Mouse (Mus musculus) CH12.LX (cell line): ENCODE results near the gene Eya2. TPM values are rescaled to one million over a fixed set of nuclear protein-coding genes. Genes with fewer than 3 reads are reported as not detected.

ENCODE experiments used
- DNase-seq: peaks from one replicate; pipeline ENCODE4 v3.0.0-alpha.2; 2013; ENCODE audit errors: extremely low read depth
- H3K27ac ChIP-seq: 2 replicates; pipeline ENCODE4 v1.5.1; 2012; ENCODE audit warnings: low read depth, mild to moderate bottlenecking, control low read depth, moderate library complexity; ENCODE audit not compliant: insufficient read depth
- H3K27me3 ChIP-seq: replicated peaks from 2 replicates; pipeline ENCODE3; 2012; ENCODE audit warnings: inconsistent platforms
- H3K36me3 ChIP-seq, 2 experiments: replicated peaks in 1 of 2; 2 replicates each; pipeline versions ENCODE3 to v1.6.1; 2012; ENCODE audit warnings: inconsistent platforms in 1 of 2, low read length in 1 of 2, mild to moderate bottlenecking in 1 of 2, mixed read lengths in 1 of 2, moderate library complexity in 1 of 2; ENCODE audit not compliant: control insufficient read depth in 1 of 2, insufficient read depth in 1 of 2
- H3K4me1 ChIP-seq, 2 experiments: 2 replicates each; pipeline ENCODE4 v1.6.1; 2012; ENCODE audit warnings: inconsistent platforms in 1 of 2, moderate library complexity in 1 of 2; ENCODE audit not compliant: insufficient read depth in 2 of 2, control insufficient read depth in 1 of 2
- H3K4me2 ChIP-seq: 2 replicates; pipeline ENCODE4 v1.6.1; 2012; ENCODE audit warnings: low read depth, mild to moderate bottlenecking, control low read depth; ENCODE audit not compliant: poor library complexity, insufficient read depth, severe bottlenecking
- H3K4me3 ChIP-seq, 3 experiments: fragments of 150-350 bp in 1 of 3; sonication (generic) in 1 of 3; replicated peaks in 1 of 3; 2 replicates each; pipeline versions ENCODE3 to v1.5.1; 2011 to 2012; ENCODE audit warnings: low read depth in 2 of 3, low read length in 2 of 3, mild to moderate bottlenecking in 2 of 3, moderate library complexity in 2 of 3, control low read depth in 1 of 3, improper control_type of control experiment in 1 of 3, inconsistent platforms in 1 of 3, mixed read lengths in 1 of 3; ENCODE audit not compliant: poor library complexity in 1 of 3
- H3K79me2 ChIP-seq: replicated peaks from 2 replicates; pipeline ENCODE4 v1.6.1; 2012; ENCODE audit warnings: mild to moderate bottlenecking, moderate library complexity; ENCODE audit not compliant: control insufficient read depth, poor library complexity, insufficient read depth, severe bottlenecking; ENCODE audit errors: extremely low read depth
- H3K9ac ChIP-seq: 2 replicates; pipeline ENCODE4 v1.6.1; 2012; ENCODE audit warnings: low read depth, mild to moderate bottlenecking, control low read depth, moderate library complexity; ENCODE audit not compliant: insufficient read depth
- H3K9me3 ChIP-seq: replicated peaks from 2 replicates; pipeline ENCODE3; 2012; ENCODE audit warnings: low read length, inconsistent platforms, mixed read lengths
- BHLHE40 ChIP-seq: IDR thresholded peaks from 2 replicates; pipeline ENCODE4 v1.6.1; 2011; ENCODE audit warnings: mild to moderate bottlenecking, low read depth, low read length, improper control_type of control experiment
- CHD2 ChIP-seq: IDR thresholded peaks from 2 replicates; pipeline ENCODE4 v1.6.1; 2011; ENCODE audit warnings: low read length, improper control_type of control experiment
- CTCF ChIP-seq, 2 experiments: IDR thresholded peaks in 1 of 2; conservative IDR thresholded peaks in 1 of 2; 2 replicates each; pipeline ENCODE4 v1.5.1; 2011 to 2012; ENCODE audit warnings: low read depth in 2 of 2, low read length in 2 of 2, improper control_type of control experiment in 1 of 2, inconsistent platforms in 1 of 2, mild to moderate bottlenecking in 1 of 2, moderate library complexity in 1 of 2
- ELF1 ChIP-seq: IDR thresholded peaks from 2 replicates; pipeline ENCODE4 v1.6.1; 2014; ENCODE audit warnings: low read depth, mild to moderate bottlenecking, inconsistent platforms, low read length, improper control_type of control experiment
- EP300 ChIP-seq: IDR thresholded peaks from 2 replicates; pipeline ENCODE4 v1.6.1; 2011; ENCODE audit warnings: low read length, improper control_type of control experiment
- ETS1 ChIP-seq: conservative IDR thresholded peaks from 2 replicates; pipeline ENCODE4 v1.6.1; 2012; ENCODE audit warnings: low read depth, mild to moderate bottlenecking, inconsistent platforms, low read length, improper control_type of control experiment, moderate library complexity
- IRF4 ChIP-seq: IDR thresholded peaks from 2 replicates; pipeline ENCODE4 v1.6.1; 2014; ENCODE audit warnings: low read depth, mild to moderate bottlenecking, inconsistent platforms, low read length, improper control_type of control experiment
- JUN ChIP-seq: IDR thresholded peaks from 2 replicates; pipeline ENCODE4 v1.6.1; 2011; ENCODE audit warnings: low read depth, mild to moderate bottlenecking, low read length, improper control_type of control experiment, moderate library complexity; ENCODE audit not compliant: insufficient read depth
- JUND ChIP-seq: conservative IDR thresholded peaks from 2 replicates; pipeline ENCODE4 v1.6.1; 2011; ENCODE audit warnings: low read depth, low read length, improper control_type of control experiment
- KAT2A ChIP-seq: IDR thresholded peaks from 2 replicates; pipeline ENCODE4 v1.6.1; 2012; ENCODE audit warnings: low read length, improper control_type of control experiment, inconsistent platforms; ENCODE audit not compliant: insufficient replicate concordance
- MAFK ChIP-seq: IDR thresholded peaks from 2 replicates; pipeline ENCODE4 v1.6.1; 2011; ENCODE audit warnings: low read length, improper control_type of control experiment; ENCODE audit not compliant: insufficient replicate concordance
- MAZ ChIP-seq: IDR thresholded peaks from 2 replicates; pipeline ENCODE4 v1.6.1; 2012; ENCODE audit warnings: low read depth, mild to moderate bottlenecking, inconsistent platforms, low read length, improper control_type of control experiment, moderate library complexity
- MEF2A ChIP-seq: IDR thresholded peaks from 2 replicates; pipeline ENCODE4 v1.6.1; 2014; ENCODE audit warnings: low read depth, mild to moderate bottlenecking, inconsistent platforms, low read length, improper control_type of control experiment, borderline replicate concordance
- MXI1 ChIP-seq: IDR thresholded peaks from 2 replicates; pipeline ENCODE4 v1.6.1; 2011; ENCODE audit warnings: mild to moderate bottlenecking, low read depth, low read length, improper control_type of control experiment
- NELFE ChIP-seq: IDR thresholded peaks from 2 replicates; pipeline ENCODE4 v1.6.1; 2011; ENCODE audit warnings: low read depth, low read length, improper control_type of control experiment
- RAD21 ChIP-seq: IDR thresholded peaks from 2 replicates; pipeline ENCODE4 v1.6.1; 2011; ENCODE audit warnings: low read depth, mild to moderate bottlenecking, low read length, improper control_type of control experiment, moderate library complexity
- RCOR1 ChIP-seq: conservative IDR thresholded peaks from 2 replicates; pipeline ENCODE4 v1.6.1; 2012; ENCODE audit warnings: low read depth, mild to moderate bottlenecking, inconsistent platforms, low read length, improper control_type of control experiment
- SMC3 ChIP-seq: IDR thresholded peaks from 2 replicates; pipeline ENCODE4 v1.6.1; 2011; ENCODE audit warnings: low read depth, low read length, improper control_type of control experiment
- TBP ChIP-seq: conservative IDR thresholded peaks from 2 replicates; pipeline ENCODE4 v1.6.1; 2011; ENCODE audit warnings: low read depth, low read length, improper control_type of control experiment
- UBTF ChIP-seq: IDR thresholded peaks from 2 replicates; pipeline ENCODE4 v1.6.1; 2012; ENCODE audit warnings: low read depth, mild to moderate bottlenecking, inconsistent platforms, low read length, improper control_type of control experiment, moderate library complexity
- ZC3H11A ChIP-seq: IDR thresholded peaks from 2 replicates; pipeline ENCODE4 v1.6.1; 2012; ENCODE audit warnings: low read depth, mild to moderate bottlenecking, inconsistent platforms, low read length, improper control_type of control experiment
- ZMIZ1 ChIP-seq: IDR thresholded peaks from 2 replicates; pipeline ENCODE4 v1.6.1; 2012; ENCODE audit warnings: low read depth, mild to moderate bottlenecking, inconsistent platforms, low read length, improper control_type of control experiment
- ZNF384 ChIP-seq: IDR thresholded peaks from 2 replicates; pipeline ENCODE4 v1.6.1; 2012; ENCODE audit warnings: low read depth, low read length, improper control_type of control experiment, inconsistent platforms
- dilution Hi-C: fragments of 300-500 bp; cut with MboI; formaldehyde crosslinking; loops from 2 replicates; pipeline ENCODE4 v1.14.3; 2020; ENCODE audit warnings: low sequenced_read_pairs; ENCODE audit not compliant: extremely low pct_unique_long_range_greater_than_20kb, extremely low pct_ligation_motif_present
- in situ Hi-C: fragments of 300-500 bp; cut with MboI; formaldehyde crosslinking; loops from 3 replicates; pipeline ENCODE4 v1.14.3; 2019; ENCODE audit warnings: low sequenced_read_pairs, low pct_ligation_motif_present, low pct_unique_long_range_greater_than_20kb, mixed read lengths
- polyA plus RNA-seq: library from polyadenylated mRNA; unstranded; fragments of >175 nt; gene quantifications from 2 replicates; pipeline ENCODE4 v1.2.1, GENCODE M21; 2012; ENCODE audit warnings: low read depth; ENCODE audit not compliant: insufficient read length
- total RNA-seq, 2 experiments: library from RNA; depleted of rRNA; stranded (reverse); fragments of 300-350 nt in 1 of 2; fragments of >200 nt in 1 of 2; gene quantifications; 2 replicates each; pipeline ENCODE4 v1.2.3; 2012 to 2014

Gene Eya2
- total and polyA plus RNA-seq, 3 experiments, result not detected

GRCm38 (mm10) chr2:165654696-165655491, 60.1 kb downstream of the Eya2 start:
- Histone ChIP-seq H3K27ac (no peak overlapping the region), H3K4me2 (no peak overlapping the region), H3K9me3 (no peaks in the 10 kb centered on the region), H3K79me2 (no peaks in the 10 kb centered on the region), H3K27me3 (peaks cover 4% of the 10 kb centered on the region), H3K4me3 (no peak overlapping the region), H3K36me3 (no peaks in the 10 kb centered on the region), H3K9ac (no peak overlapping the region), H3K4me1 (peaks cover 14 to 34% of the 10 kb centered on the region in 2 experiments)
- dilution Hi-C loops (no loop called here), in situ Hi-C loops (no loop called here)
- DNase-seq, result peak; percentile 74
- TF ChIP-seq EP300, result peak; percentile 63
- peak; percentile 66 for TF ChIP-seq BHLHE40
- 0 out of 2 replicates have a peak, but pooled peaks have one; percentile 30 for TF ChIP-seq ETS1
- no peak for TF ChIP-seq JUND
- TF ChIP-seq NELFE, result no peak
- TF ChIP-seq RCOR1, result no peak
- TF ChIP-seq MXI1, result no peak
- TF ChIP-seq KAT2A, result no peak
- TF ChIP-seq CHD2, result no peak
- TF ChIP-seq ZNF384, result no peak
- 0 out of 2 replicates have a peak, but pooled peaks have one; percentile 25 for TF ChIP-seq ELF1
- TF ChIP-seq ZC3H11A, result no peak
- TF ChIP-seq TBP, result no peak
- no peak for TF ChIP-seq SMC3
- TF ChIP-seq JUN, result no peak
- 0 out of 2 replicates have a peak, but pooled peaks have one; percentile 14 for TF ChIP-seq IRF4

GRCm38 (mm10) chr2:165656541-165656940, 61.7 kb downstream of the Eya2 start:
- Histone ChIP-seq H3K9ac (no peak overlapping the region), H3K27me3 (peaks cover 6% of the 10 kb centered on the region), H3K9me3 (no peaks in the 10 kb centered on the region), H3K27ac (no peak overlapping the region), H3K4me3 (no peak overlapping the region), H3K4me1 (peaks cover 14 to 34% of the 10 kb centered on the region in 2 experiments), H3K79me2 (no peaks in the 10 kb centered on the region), H3K36me3 (no peaks in the 10 kb centered on the region), H3K4me2 (no peak overlapping the region)
- TF ChIP-seq CTCF (conservative IDR thresholded peaks at IDR 0.05 in 1 of 2, IDR thresholded peaks at IDR 0.05 in 1 of 2; ENCODE audit: low read depth in 2 of 2, low read length in 2 of 2) (no peak), ZNF384 (no peak), RAD21 (no peak), ZMIZ1 (no peak), MAFK (no peak), ZC3H11A (no peak), UBTF (no peak), MEF2A (no peak), MAZ (no peak), EP300 (no peak), BHLHE40 (no peak)
- DNase-seq, result no peak
- dilution Hi-C loops, result no loop called here
- in situ Hi-C loops, result no loop called here
